Mouse (Mus musculus): ENCODE data around the gene Slc43a1.
A peak's percentile ranks its signal among the peaks of the same experiment; 100 is the strongest.
"Not testable (repeated sequence)": the region's sequence is repeated elsewhere in the genome, so short reads cannot be mapped to it uniquely, and the experiment has no call there.

The Slc43a1 gene

GRCm38 (mm10) chr2:84888657-84889315, 50.1 kb downstream of the Slc43a1 start:
- DNase-seq (ENCODE audit: low read depth, low spot score) = peak; percentile 84
- Histone ChIP-seq H3K27me3 (ENCODE audit: control insufficient read depth, insufficient read depth, low read length, poor library complexity, severe bottlenecking) (peaks cover 2% of the 10 kb centered on the region), H3K36me3 (ENCODE audit: control insufficient read depth, insufficient read depth, low read length, poor library complexity, severe bottlenecking) (no peaks in the 10 kb centered on the region)

- Histone ChIP-seq H3K36me3 (ENCODE audit: control insufficient read depth, insufficient read depth, low read length, poor library complexity, severe bottlenecking) (no peaks in the 10 kb centered on the region), H3K27me3 (ENCODE audit: control insufficient read depth, insufficient read depth, low read length, poor library complexity, severe bottlenecking) (peaks cover 2% of the 10 kb centered on the region)
- DNase-seq (ENCODE audit: low read depth, low spot score) = peak; percentile 33
Observed at GRCm38 (mm10) chr2:84889316-84890044, 50.8 kb downstream of the Slc43a1 start.

- Histone ChIP-seq H3K27me3 (ENCODE audit: control insufficient read depth, insufficient read depth, low read length, poor library complexity, severe bottlenecking) (peaks cover 2% of the 10 kb centered on the region), H3K36me3 (ENCODE audit: control insufficient read depth, insufficient read depth, low read length, poor library complexity, severe bottlenecking) (no peaks in the 10 kb centered on the region)
- DNase-seq (ENCODE audit: low read depth, low spot score) = peak; percentile 83
Observed at GRCm38 (mm10) chr2:84890045-84890340, 51.3 kb downstream of the Slc43a1 start.

GRCm38 (mm10) chr2:84893359-84893758, 54.7 kb downstream of the Slc43a1 start:
- DNase-seq (ENCODE audit: low read depth, low spot score) = no peak
- Histone ChIP-seq H3K36me3 (ENCODE audit: control insufficient read depth, insufficient read depth, low read length, poor library complexity, severe bottlenecking) (no peaks in the 10 kb centered on the region), H3K27me3 (ENCODE audit: control insufficient read depth, insufficient read depth, low read length, poor library complexity, severe bottlenecking) (no peaks in the 10 kb centered on the region)

GRCm38 (mm10) chr2:84895495-84896198, 57.0 kb downstream of the Slc43a1 start:
- Histone ChIP-seq H3K27me3 (ENCODE audit: control insufficient read depth, insufficient read depth, low read length, poor library complexity, severe bottlenecking) (no peaks in the 10 kb centered on the region), H3K36me3 (ENCODE audit: control insufficient read depth, insufficient read depth, low read length, poor library complexity, severe bottlenecking) (no peaks in the 10 kb centered on the region)
- no peak for DNase-seq (ENCODE audit: low read depth, low spot score)

- not testable (repeated sequence) for H3K27me3 ChIP-seq (ENCODE audit: control insufficient read depth, insufficient read depth, low read length, poor library complexity, severe bottlenecking); H3K36me3 ChIP-seq (ENCODE audit: control insufficient read depth, insufficient read depth, low read length, poor library complexity, severe bottlenecking); DNase-seq (ENCODE audit: low read depth, low spot score)
Observed at GRCm38 (mm10) chr2:84896686-84897085, 58.0 kb downstream of the Slc43a1 start.

GRCm38 (mm10) chr2:84912722-84913121, 74.1 kb downstream of the Slc43a1 start:
- Histone ChIP-seq H3K27me3 (ENCODE audit: control insufficient read depth, insufficient read depth, low read length, poor library complexity, severe bottlenecking) (no peaks in the 10 kb centered on the region), H3K36me3 (ENCODE audit: control insufficient read depth, insufficient read depth, low read length, poor library complexity, severe bottlenecking) (no peaks in the 10 kb centered on the region)
- DNase-seq (ENCODE audit: low read depth, low spot score) = no peak

All from splenic B cell, adult 2 months (primary cell).